Mouse (Mus musculus) brown adipose tissue, adult 24 weeks (tissue): ENCODE measurements around the gene Pcbp2. TPM values are rescaled to one million over a fixed set of nuclear protein-coding genes. Genes with fewer than 3 reads are reported as not detected.

ENCODE experiments used
- H3K27ac ChIP-seq: fragments of 200-500 bp; replicated peaks from 2 replicates; pipeline ENCODE4 v1.5.1; 2012; ENCODE audit warnings: low read depth, mild to moderate bottlenecking, low read length
- H3K4me1 ChIP-seq: fragments of 200-500 bp; 2 replicates; pipeline ENCODE4 v1.6.1; 2012; ENCODE audit warnings: low read length, mixed read lengths; ENCODE audit not compliant: control insufficient read depth, insufficient read depth, insufficient read length
- H3K4me3 ChIP-seq: fragments of 200-500 bp; 2 replicates; pipeline ENCODE4 v1.5.1; 2012; ENCODE audit warnings: low read depth, mild to moderate bottlenecking, low read length, moderate library complexity; ENCODE audit not compliant: insufficient read depth
- polyA plus RNA-seq: library from polyadenylated mRNA; stranded (reverse); fragments of >200 nt; gene quantifications from 2 replicates; pipeline ENCODE4 v1.2.4, GENCODE M21; 2012; ENCODE audit not compliant: missing spikeins, insufficient read depth, insufficient read length

The Pcbp2 gene
- polyA plus RNA-seq, 1 experiment = 331 TPM

GRCm38 (mm10) chr15:102485853-102486252, 15.5 kb downstream of the Pcbp2 start:
- Histone ChIP-seq H3K27ac (no peak overlapping the region), H3K4me1 (no peaks in the 10 kb centered on the region), H3K4me3 (no peak overlapping the region)

GRCm38 (mm10) chr15:102487664-102488063, 17.3 kb downstream of the Pcbp2 start:
- Histone ChIP-seq H3K4me3 (no peak overlapping the region), H3K27ac (no peak overlapping the region), H3K4me1 (no peaks in the 10 kb centered on the region)

GRCm38 (mm10) chr15:102498322-102498721, 28.0 kb downstream of the Pcbp2 start:
- Histone ChIP-seq H3K27ac (no peak overlapping the region), H3K4me3 (no peak overlapping the region)

GRCm38 (mm10) chr15:102499370-102499769, 29.0 kb downstream of the Pcbp2 start:
- H3K4me3 ChIP-seq = no peak overlapping the region
- H3K27ac ChIP-seq = no peak overlapping the region
- H3K4me1 ChIP-seq = no peaks in the 10 kb centered on the region

More at GRCm38 (mm10) chr15:102498322-102498721, 28.0 kb downstream of the Pcbp2 start:
- H3K4me1 ChIP-seq = no peaks in the 10 kb centered on the region

- no peak overlapping the region for H3K4me3 ChIP-seq
Measured at GRCm38 (mm10) chr15:102499851-102500250, 29.5 kb downstream of the Pcbp2 start.

GRCm38 (mm10) chr15:102500479-102500878, 30.1 kb downstream of the Pcbp2 start:
- Histone ChIP-seq H3K27ac (no peak overlapping the region), H3K4me3 (no peak overlapping the region), H3K4me1 (no peaks in the 10 kb centered on the region)

More at GRCm38 (mm10) chr15:102499851-102500250, 29.5 kb downstream of the Pcbp2 start:
- Histone ChIP-seq H3K4me1 (no peaks in the 10 kb centered on the region), H3K27ac (no peak overlapping the region)

GRCm38 (mm10) chr15:102501084-102501814, 30.9 kb downstream of the Pcbp2 start:
- Histone ChIP-seq H3K27ac (no peak overlapping the region), H3K4me1 (no peaks in the 10 kb centered on the region; the same call in 1 of the 2 replicates), H3K4me3 (no peak overlapping the region)

- no peaks in the 10 kb centered on the region; the same call in 1 of the 2 replicates for H3K4me1 ChIP-seq
- H3K27ac ChIP-seq = no peak overlapping the region
- H3K4me3 ChIP-seq = no peak overlapping the region
Measured at GRCm38 (mm10) chr15:102502254-102502840, 32.0 kb downstream of the Pcbp2 start.

GRCm38 (mm10) chr15:102503447-102503846, 33.1 kb downstream of the Pcbp2 start, which contains the start of gene Gm10337:
Gene Gm10337, plus strand, starts transcription at chr15:102503722.
- Histone ChIP-seq H3K4me1 (no peaks in the 10 kb centered on the region; the same call in 1 of the 2 replicates), H3K4me3 (no peak within 1 kb of the TSS), H3K27ac (no peak within 1 kb of the TSS)

GRCm38 (mm10) chr15:102503924-102504782, 33.8 kb downstream of the Pcbp2 start:
- H3K4me3 ChIP-seq = no peak overlapping the region
- H3K4me1 ChIP-seq = no peaks in the 10 kb centered on the region; the same call in 1 of the 2 replicates
- H3K27ac ChIP-seq = no peak overlapping the region

- no peaks in the 10 kb centered on the region; the same call in 1 of the 2 replicates for H3K4me1 ChIP-seq
- no peak overlapping the region for H3K4me3 ChIP-seq
- no peak overlapping the region for H3K27ac ChIP-seq
Measured at GRCm38 (mm10) chr15:102505073-102505769, 34.9 kb downstream of the Pcbp2 start.

GRCm38 (mm10) chr15:102505770-102506463, 35.6 kb downstream of the Pcbp2 start:
- Histone ChIP-seq H3K4me3 (no peak overlapping the region), H3K4me1 (no peaks in the 10 kb centered on the region; the same call in 1 of the 2 replicates), H3K27ac (no peak overlapping the region)

GRCm38 (mm10) chr15:102506464-102506830, 36.1 kb downstream of the Pcbp2 start:
- no peak overlapping the region for H3K4me3 ChIP-seq
- H3K4me1 ChIP-seq = no peaks in the 10 kb centered on the region; the same call in 1 of the 2 replicates
- no peak overlapping the region for H3K27ac ChIP-seq

GRCm38 (mm10) chr15:102506864-102507263, 36.5 kb downstream of the Pcbp2 start:
- no peak overlapping the region for H3K4me3 ChIP-seq

More at GRCm38 (mm10) chr15:102506864-102507263, 36.5 kb downstream of the Pcbp2 start:
- H3K27ac ChIP-seq = no peak overlapping the region
- H3K4me1 ChIP-seq = no peaks in the 10 kb centered on the region; the same call in 1 of the 2 replicates
